Mouse (Mus musculus): Measurements from ENCODE around the gene Kdm1a. TPM values are rescaled to one million over a fixed set of nuclear protein-coding genes. Genes with fewer than 3 reads are reported as not detected.

Kdm1a gene
- polyA plus RNA-seq, 1 experiment from 2014 or later, result 19.3 TPM

DNA sequence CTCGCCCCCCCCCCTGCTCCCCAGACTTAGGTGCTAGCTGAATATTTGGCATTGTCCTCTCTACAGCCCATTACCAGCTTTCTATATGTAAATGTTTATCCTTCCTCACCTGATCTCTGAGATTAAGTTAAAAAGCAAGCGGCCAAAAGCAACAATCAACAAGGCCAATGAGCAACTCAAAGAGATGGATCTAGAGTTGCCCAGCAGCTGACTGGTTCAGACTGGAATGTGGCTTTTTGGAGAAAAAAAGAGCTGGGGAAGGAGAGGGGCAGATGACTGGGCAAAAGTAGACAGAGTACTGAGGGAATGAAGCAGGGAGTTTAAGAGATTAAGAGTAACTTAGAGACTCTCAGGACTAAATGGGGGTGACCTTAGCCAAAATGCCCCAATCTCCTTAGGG lies 8.5 kb downstream of the Kdm1a start:
- no peaks in the 10 kb centered on the region for H3K9me3 ChIP-seq (replicated peaks; ENCODE audit: control insufficient read depth, low read length)
- ATAC-seq (replicated peaks; ENCODE audit: extremely low read depth, insufficient read depth, low FRiP score), result no peak
- 86% methylated on average over 2 of the region's 2 CpGs for WGBS
- no peak overlapping the region for H3K4me3 ChIP-seq (ENCODE audit: low read length)
- no peaks in the 10 kb centered on the region for H3K27me3 ChIP-seq (ENCODE audit: control insufficient read depth, insufficient read depth, low read length)
- no peak overlapping the region for H3K4me2 ChIP-seq (ENCODE audit: low read depth, low read length)
- no peak overlapping the region for H3K9ac ChIP-seq (ENCODE audit: low read length)
- 0 out of 2 replicates have a peak, but pooled peaks cover 8% of the 10 kb centered on the region for H3K36me3 ChIP-seq (ENCODE audit: control insufficient read depth, insufficient read depth)
- no peak overlapping the region for H3K27ac ChIP-seq (ENCODE audit: low read length)
- H3K4me1 ChIP-seq (ENCODE audit: control insufficient read depth, insufficient read depth, low read length), result peaks cover 9% of the 10 kb centered on the region; the same call in 1 of the 2 replicates

GRCm38 (mm10) chr4:136592111-136592510 lies 10.4 kb downstream of the Kdm1a start:
- Histone ChIP-seq H3K36me3 (ENCODE audit: control insufficient read depth, insufficient read depth) (0 out of 2 replicates have a peak, but pooled peaks cover 8% of the 10 kb centered on the region), H3K27ac (ENCODE audit: low read length) (no peak overlapping the region), H3K4me3 (ENCODE audit: low read length) (no peak overlapping the region), H3K9ac (ENCODE audit: low read length) (no peak overlapping the region), H3K4me1 (ENCODE audit: control insufficient read depth, insufficient read depth, low read length) (peaks cover 15% of the 10 kb centered on the region), H3K9me3 (replicated peaks; ENCODE audit: control insufficient read depth, low read length) (no peaks in the 10 kb centered on the region), H3K4me2 (ENCODE audit: low read depth, low read length) (no peak overlapping the region), H3K27me3 (ENCODE audit: control insufficient read depth, insufficient read depth, low read length) (no peaks in the 10 kb centered on the region)
- no peak for ATAC-seq (replicated peaks; ENCODE audit: extremely low read depth, insufficient read depth, low FRiP score)
- WGBS, result 57% methylated on average over 4 of the region's 4 CpGs

DNA sequence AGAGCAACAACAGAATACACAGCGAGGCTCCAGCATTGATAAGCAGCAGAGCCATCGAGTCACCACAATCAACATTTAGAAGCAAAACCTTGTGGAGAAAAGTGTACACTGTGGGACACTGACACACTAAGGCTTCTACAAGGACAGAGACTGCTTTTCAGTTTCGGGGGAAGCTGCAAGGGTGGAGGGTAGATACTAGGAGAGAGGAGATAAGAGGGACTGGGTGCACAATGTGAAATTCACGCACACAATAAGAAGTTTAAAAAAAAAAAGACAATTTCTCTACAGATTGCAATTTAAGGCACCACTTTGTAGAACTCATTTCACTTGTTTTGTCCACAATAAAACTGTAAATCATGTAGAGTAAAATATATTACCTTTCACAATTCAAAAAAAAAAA lies 14.5 kb downstream of the Kdm1a start:
- Histone ChIP-seq H3K9ac (ENCODE audit: low read length) (no peak overlapping the region), H3K4me2 (ENCODE audit: low read depth, low read length) (no peak overlapping the region), H3K4me1 (ENCODE audit: control insufficient read depth, insufficient read depth, low read length) (peaks cover 11% of the 10 kb centered on the region), H3K36me3 (ENCODE audit: control insufficient read depth, insufficient read depth) (0 out of 2 replicates have a peak, but pooled peaks cover 8% of the 10 kb centered on the region), H3K27ac (ENCODE audit: low read length) (no peak overlapping the region), H3K9me3 (replicated peaks; ENCODE audit: control insufficient read depth, low read length) (no peaks in the 10 kb centered on the region), H3K27me3 (ENCODE audit: control insufficient read depth, insufficient read depth, low read length) (no peaks in the 10 kb centered on the region), H3K4me3 (ENCODE audit: low read length) (no peak overlapping the region)
- ATAC-seq (replicated peaks; ENCODE audit: extremely low read depth, insufficient read depth, low FRiP score), result no peak
- 59% methylated on average over 4 of the region's 4 CpGs for WGBS

DNA sequence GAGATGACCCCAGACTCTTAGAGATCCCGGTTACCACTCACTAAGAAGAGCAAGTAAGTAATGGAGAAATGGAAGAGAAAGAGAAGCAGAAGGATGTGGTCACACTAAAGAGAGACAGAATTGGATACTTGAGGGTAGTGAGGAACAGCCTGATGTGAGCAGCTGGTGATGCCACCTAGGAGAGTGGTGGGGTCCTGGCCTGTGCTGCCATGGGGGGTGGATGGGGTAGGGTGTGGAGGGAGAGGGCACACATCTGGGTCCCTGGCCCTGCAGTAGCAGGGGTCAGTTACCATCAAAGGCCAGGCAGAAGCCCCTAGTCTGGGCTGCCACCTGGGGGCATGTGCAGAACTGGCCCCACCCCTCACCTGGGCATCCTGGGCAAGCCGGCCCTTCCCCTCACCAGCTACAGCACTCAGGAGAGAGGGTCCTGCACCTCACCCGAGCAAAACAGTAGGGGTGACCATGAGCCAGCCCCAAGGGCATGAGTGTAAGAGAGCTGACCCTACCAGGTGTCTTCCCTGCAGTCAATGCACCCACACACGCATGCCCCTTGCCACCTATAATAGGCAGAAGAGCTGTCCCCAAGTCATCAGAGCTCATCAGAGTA lies 15.2 kb downstream of the Kdm1a start:
- ATAC-seq (replicated peaks; ENCODE audit: extremely low read depth, insufficient read depth, low FRiP score), result no peak

DNA sequence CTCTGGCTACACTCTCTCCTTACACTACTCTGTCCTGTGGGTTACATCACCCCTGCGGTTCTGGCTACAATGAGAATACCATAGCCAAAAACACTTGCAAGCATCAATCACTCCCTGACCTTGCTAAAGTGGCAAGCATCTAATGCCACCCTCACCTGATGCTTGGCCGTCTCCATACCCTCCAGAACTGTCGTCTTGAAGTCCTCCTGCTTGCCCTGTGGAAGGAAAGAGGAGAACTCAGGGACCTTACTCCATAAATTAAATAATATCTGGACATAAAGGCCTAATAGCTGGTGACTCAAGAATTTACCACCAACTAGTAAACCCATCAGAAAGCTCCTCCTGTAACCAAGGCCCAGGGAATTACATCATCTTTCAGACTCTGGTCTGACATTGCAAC lies 20.6 kb downstream of the Kdm1a start:
- no peak for ATAC-seq (replicated peaks; ENCODE audit: extremely low read depth, insufficient read depth, low FRiP score)
- Histone ChIP-seq H3K27ac (ENCODE audit: low read length) (no peak overlapping the region), H3K9me3 (replicated peaks; ENCODE audit: control insufficient read depth, low read length) (no peaks in the 10 kb centered on the region), H3K4me2 (ENCODE audit: low read depth, low read length) (no peak overlapping the region), H3K9ac (ENCODE audit: low read length) (no peak overlapping the region), H3K4me3 (ENCODE audit: low read length) (no peak overlapping the region), H3K27me3 (ENCODE audit: control insufficient read depth, insufficient read depth, low read length) (no peaks in the 10 kb centered on the region), H3K36me3 (ENCODE audit: control insufficient read depth, insufficient read depth) (no peaks in the 10 kb centered on the region), H3K4me1 (ENCODE audit: control insufficient read depth, insufficient read depth, low read length) (peaks cover 8% of the 10 kb centered on the region)
- WGBS, result 83% methylated on average over 3 of the region's 3 CpGs

More for the DNA sequence above, 15.2 kb downstream of the Kdm1a start:
- no peaks in the 10 kb centered on the region for H3K27me3 ChIP-seq (ENCODE audit: control insufficient read depth, insufficient read depth, low read length)
- H3K4me1 ChIP-seq (ENCODE audit: control insufficient read depth, insufficient read depth, low read length), result peaks cover 11% of the 10 kb centered on the region
- H3K36me3 ChIP-seq (ENCODE audit: control insufficient read depth, insufficient read depth), result 0 out of 2 replicates have a peak, but pooled peaks cover 4% of the 10 kb centered on the region
- no peaks in the 10 kb centered on the region for H3K9me3 ChIP-seq (replicated peaks; ENCODE audit: control insufficient read depth, low read length)
- WGBS, result 85% methylated on average over 4 of the region's 4 CpGs
- no peak overlapping the region for H3K4me2 ChIP-seq (ENCODE audit: low read depth, low read length)
- H3K4me3 ChIP-seq (ENCODE audit: low read length), result no peak overlapping the region
- H3K27ac ChIP-seq (ENCODE audit: low read length), result no peak overlapping the region
- no peak overlapping the region for H3K9ac ChIP-seq (ENCODE audit: low read length)

- Histone ChIP-seq H3K4me2 (ENCODE audit: low read depth, low read length) (no peak overlapping the region), H3K9me3 (replicated peaks; ENCODE audit: control insufficient read depth, low read length) (no peaks in the 10 kb centered on the region), H3K4me1 (ENCODE audit: control insufficient read depth, insufficient read depth, low read length) (peaks cover 6% of the 10 kb centered on the region), H3K27me3 (ENCODE audit: control insufficient read depth, insufficient read depth, low read length) (no peaks in the 10 kb centered on the region), H3K27ac (ENCODE audit: low read length) (no peak overlapping the region), H3K4me3 (ENCODE audit: low read length) (no peak overlapping the region), H3K36me3 (ENCODE audit: control insufficient read depth, insufficient read depth) (peaks cover 29% of the 10 kb centered on the region), H3K9ac (ENCODE audit: low read length) (no peak overlapping the region)
- ATAC-seq (replicated peaks; ENCODE audit: extremely low read depth, insufficient read depth, low FRiP score), result no peak
These were observed 32.5 kb downstream of the Kdm1a start for GRCm38 (mm10) chr4:136569998-136570397.

DNA sequence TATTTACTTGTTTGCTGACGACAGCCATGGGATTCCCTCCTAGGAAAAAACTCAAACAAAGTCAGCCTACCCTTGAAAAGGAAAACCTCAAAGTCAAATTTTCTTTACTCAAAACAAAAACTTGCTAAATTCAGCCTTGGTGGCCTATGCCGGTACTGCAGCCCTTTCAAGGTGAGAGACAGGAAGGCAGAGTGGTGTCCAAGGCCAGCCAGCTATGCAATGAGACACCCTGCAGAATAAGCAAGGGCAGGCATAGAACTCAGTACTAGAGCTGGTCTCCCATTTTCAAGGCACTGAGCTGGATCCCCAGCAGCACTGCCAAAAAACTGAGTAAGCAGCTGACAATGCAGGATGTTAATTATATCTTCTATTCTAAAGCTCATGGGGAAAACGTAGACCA lies 33.9 kb downstream of the Kdm1a start:
- H3K27ac ChIP-seq (ENCODE audit: low read length), result no peak overlapping the region
- ATAC-seq (replicated peaks; ENCODE audit: extremely low read depth, insufficient read depth, low FRiP score), result no peak
- H3K27me3 ChIP-seq (ENCODE audit: control insufficient read depth, insufficient read depth, low read length), result no peaks in the 10 kb centered on the region
- 76% methylated on average over 3 of the region's 3 CpGs for WGBS
- no peaks in the 10 kb centered on the region for H3K9me3 ChIP-seq (replicated peaks; ENCODE audit: control insufficient read depth, low read length)
- H3K4me2 ChIP-seq (ENCODE audit: low read depth, low read length), result no peak overlapping the region
- peaks cover 4% of the 10 kb centered on the region; the same call in 1 of the 2 replicates for H3K4me1 ChIP-seq (ENCODE audit: control insufficient read depth, insufficient read depth, low read length)
- no peak overlapping the region for H3K4me3 ChIP-seq (ENCODE audit: low read length)
- H3K9ac ChIP-seq (ENCODE audit: low read length), result no peak overlapping the region
- peaks cover 29% of the 10 kb centered on the region for H3K36me3 ChIP-seq (ENCODE audit: control insufficient read depth, insufficient read depth)

DNA sequence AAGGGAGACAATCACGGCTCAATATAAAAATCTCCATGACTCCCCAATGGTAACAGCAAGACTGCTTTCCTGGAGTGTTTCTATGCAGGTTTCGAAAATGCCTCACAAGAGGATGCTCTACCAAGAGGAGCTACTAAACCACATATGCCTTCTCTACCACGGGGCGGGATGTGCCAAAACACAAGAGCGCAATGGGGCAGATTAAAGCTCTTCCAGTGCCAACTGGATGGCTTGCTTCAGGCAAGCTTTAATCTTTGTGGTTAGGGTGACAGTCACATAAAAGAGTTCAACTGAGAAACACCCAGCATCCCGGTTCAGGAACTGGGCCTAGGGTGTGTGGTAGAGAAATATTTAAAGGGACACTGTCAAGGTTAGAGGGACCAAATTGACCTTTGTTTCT lies 39.8 kb downstream of the Kdm1a start:
- H3K27ac ChIP-seq (ENCODE audit: low read length), result no peak overlapping the region
- no peak for ATAC-seq (replicated peaks; ENCODE audit: extremely low read depth, insufficient read depth, low FRiP score)
- H3K9me3 ChIP-seq (replicated peaks; ENCODE audit: control insufficient read depth, low read length), result no peaks in the 10 kb centered on the region
- WGBS, result 78% methylated on average over 6 of the region's 6 CpGs
- H3K27me3 ChIP-seq (ENCODE audit: control insufficient read depth, insufficient read depth, low read length), result no peaks in the 10 kb centered on the region
- H3K4me2 ChIP-seq (ENCODE audit: low read depth, low read length), result no peak overlapping the region
- peaks cover 5% of the 10 kb centered on the region; the same call in 1 of the 2 replicates for H3K4me1 ChIP-seq (ENCODE audit: control insufficient read depth, insufficient read depth, low read length)
- no peak overlapping the region for H3K9ac ChIP-seq (ENCODE audit: low read length)
- H3K4me3 ChIP-seq (ENCODE audit: low read length), result no peak overlapping the region
- peaks cover 29% of the 10 kb centered on the region for H3K36me3 ChIP-seq (ENCODE audit: control insufficient read depth, insufficient read depth)

DNA sequence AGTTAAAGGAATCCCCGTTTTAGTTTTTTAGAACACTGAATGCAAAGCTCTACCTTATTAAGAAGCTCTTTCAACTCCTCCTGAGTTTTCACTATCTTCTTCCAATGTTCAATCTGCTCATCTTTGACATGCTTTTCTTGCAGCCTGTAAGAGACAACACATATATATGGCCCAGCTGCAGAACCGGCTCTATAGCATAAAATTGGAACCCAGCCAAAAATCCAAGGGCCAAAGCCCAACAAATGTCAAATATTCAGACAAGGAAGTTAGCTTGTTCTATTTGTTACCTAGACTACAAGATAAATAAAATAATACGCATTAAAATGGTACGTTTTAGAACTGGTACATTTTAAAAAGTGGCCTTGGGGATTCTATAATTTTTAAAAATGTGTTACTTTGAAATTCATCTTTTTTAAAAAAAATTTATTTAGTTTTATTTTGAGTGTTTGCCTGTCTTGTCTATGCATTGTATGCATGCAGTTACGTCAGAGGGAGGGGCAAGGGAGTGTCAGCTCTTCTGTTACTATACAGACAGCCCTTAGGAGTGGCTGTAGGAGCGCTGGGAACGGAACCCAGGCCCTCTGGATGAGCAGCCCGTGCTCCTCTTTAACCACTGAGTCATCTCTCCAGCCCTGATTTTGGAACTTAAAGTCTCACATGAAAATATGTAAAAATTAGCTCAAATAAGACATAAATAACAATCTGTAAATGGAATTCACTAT lies 42.1 kb downstream of the Kdm1a start:
- Histone ChIP-seq H3K27me3 (ENCODE audit: control insufficient read depth, insufficient read depth, low read length) (no peaks in the 10 kb centered on the region), H3K27ac (ENCODE audit: low read length) (no peak overlapping the region), H3K4me1 (ENCODE audit: control insufficient read depth, insufficient read depth, low read length) (peaks cover 4% of the 10 kb centered on the region; the same call in 1 of the 2 replicates), H3K9ac (ENCODE audit: low read length) (no peak overlapping the region), H3K4me2 (ENCODE audit: low read depth, low read length) (no peak overlapping the region), H3K9me3 (replicated peaks; ENCODE audit: control insufficient read depth, low read length) (no peaks in the 10 kb centered on the region), H3K36me3 (ENCODE audit: control insufficient read depth, insufficient read depth) (peaks cover 39% of the 10 kb centered on the region), H3K4me3 (ENCODE audit: low read length) (no peak overlapping the region)
- 79% methylated on average over 8 of the region's 8 CpGs for WGBS
- no peak for ATAC-seq (replicated peaks; ENCODE audit: extremely low read depth, insufficient read depth, low FRiP score)
